Mouse (Mus musculus): ENCODE measurements around the gene Tubgcp6. TPM values are rescaled to one million over a fixed set of nuclear protein-coding genes. Genes with fewer than 3 reads are reported as not detected.
A peak's percentile ranks its signal among the peaks of the same experiment; 100 is the strongest.

Tubgcp6 gene
- polyA plus RNA-seq, 1 experiment from 2014 or later: 12.7 TPM

GRCm38 (mm10) chr15:89149271-89150040 lies 26.5 kb upstream of the Tubgcp6 start, which contains the start of gene Mapk11:
TSS of gene Mapk11 (minus strand) at chr15:89149628.
- H3K36me3 ChIP-seq: peaks cover 12% of the 10 kb centered on the region
- H3K9me3 ChIP-seq: no peaks in the 10 kb centered on the region
- under 1% methylated on average over 51 of the region's 61 CpGs for WGBS
- 0 out of 2 replicates have a peak within 1 kb of the TSS, but pooled peaks have one; percentile 18 for H3K27ac ChIP-seq
- peak within 1 kb of the TSS; percentile 97 for H3K4me2 ChIP-seq
- H3K4me1 ChIP-seq: peaks cover 28% of the 10 kb centered on the region
- peak within 1 kb of the TSS; percentile 41 for H3K9ac ChIP-seq
- peak within 1 kb of the TSS; percentile 66 for H3K4me3 ChIP-seq
- H3K27me3 ChIP-seq: peaks cover 39% of the 10 kb centered on the region
- peak; percentile 52 for ATAC-seq (ENCODE audit: insufficient number of reproducible peaks, low FRiP score, low TSS enrichment, low read depth)

GRCm38 (mm10) chr15:89148496-89149270 lies 25.8 kb upstream of the Tubgcp6 start:
- H3K4me2 ChIP-seq: peak overlapping the region; percentile 97
- H3K27ac ChIP-seq: no peak overlapping the region
- H3K9me3 ChIP-seq: no peaks in the 10 kb centered on the region
- peaks cover 5% of the 10 kb centered on the region for H3K36me3 ChIP-seq
- peak overlapping the region; percentile 41 for H3K9ac ChIP-seq
- H3K4me1 ChIP-seq: peaks cover 28% of the 10 kb centered on the region
- peak overlapping the region; percentile 66 for H3K4me3 ChIP-seq
- H3K27me3 ChIP-seq: peaks cover 39% of the 10 kb centered on the region
- 6% methylated on average over 25 of the region's 25 CpGs for WGBS
- ATAC-seq (ENCODE audit: insufficient number of reproducible peaks, low FRiP score, low TSS enrichment, low read depth): no peak

- WGBS: 51% methylated on average over 4 of the region's 4 CpGs
- H3K27me3 ChIP-seq: peaks cover 39% of the 10 kb centered on the region
- no peak overlapping the region for H3K9ac ChIP-seq
- ATAC-seq (ENCODE audit: insufficient number of reproducible peaks, low FRiP score, low TSS enrichment, low read depth): no peak
- peaks cover 28% of the 10 kb centered on the region for H3K4me1 ChIP-seq
- peak overlapping the region; percentile 55; the same call in 1 of the 2 replicates for H3K4me2 ChIP-seq
- no peak overlapping the region for H3K4me3 ChIP-seq
- no peaks in the 10 kb centered on the region for H3K36me3 ChIP-seq
- H3K27ac ChIP-seq: no peak overlapping the region
- H3K9me3 ChIP-seq: no peaks in the 10 kb centered on the region
Measured at GRCm38 (mm10) chr15:89147895-89148294, 25.0 kb upstream of the Tubgcp6 start.

- no peaks in the 10 kb centered on the region for H3K36me3 ChIP-seq
- ATAC-seq (ENCODE audit: insufficient number of reproducible peaks, low FRiP score, low TSS enrichment, low read depth): no peak
- no peaks in the 10 kb centered on the region for H3K9me3 ChIP-seq
- no peak overlapping the region for H3K9ac ChIP-seq
- peak overlapping the region; percentile 55 for H3K4me2 ChIP-seq
- peaks cover 39% of the 10 kb centered on the region for H3K27me3 ChIP-seq
- peaks cover 28% of the 10 kb centered on the region for H3K4me1 ChIP-seq
- no peak overlapping the region for H3K4me3 ChIP-seq
- 23% methylated on average over 10 of the region's 10 CpGs for WGBS
- H3K27ac ChIP-seq: no peak overlapping the region
Measured at GRCm38 (mm10) chr15:89147456-89147855, 24.5 kb upstream of the Tubgcp6 start.

- Histone ChIP-seq H3K27ac (no peak overlapping the region), H3K9ac (no peak overlapping the region), H3K4me2 (peak overlapping the region; percentile 55), H3K9me3 (no peaks in the 10 kb centered on the region), H3K36me3 (no peaks in the 10 kb centered on the region), H3K27me3 (peaks cover 39% of the 10 kb centered on the region), H3K4me3 (peak overlapping the region; percentile 33), H3K4me1 (peaks cover 28% of the 10 kb centered on the region)
- ATAC-seq (ENCODE audit: insufficient number of reproducible peaks, low FRiP score, low TSS enrichment, low read depth): no peak
- WGBS: 4% methylated on average over 15 of the region's 16 CpGs
Measured at GRCm38 (mm10) chr15:89147024-89147423, 24.1 kb upstream of the Tubgcp6 start.

GRCm38 (mm10) chr15:89146537-89146936 lies 23.6 kb upstream of the Tubgcp6 start:
- WGBS: 3% methylated on average over 27 of the region's 27 CpGs
- peak overlapping the region; percentile 55 for H3K4me2 ChIP-seq
- no peak overlapping the region for H3K27ac ChIP-seq
- H3K36me3 ChIP-seq: no peaks in the 10 kb centered on the region
- no peak overlapping the region for H3K9ac ChIP-seq
- no peak for ATAC-seq (ENCODE audit: insufficient number of reproducible peaks, low FRiP score, low TSS enrichment, low read depth)
- H3K9me3 ChIP-seq: no peaks in the 10 kb centered on the region
- H3K4me3 ChIP-seq: peak overlapping the region; percentile 33
- peaks cover 29% of the 10 kb centered on the region for H3K4me1 ChIP-seq
- H3K27me3 ChIP-seq: peaks cover 44% of the 10 kb centered on the region

- peaks cover 36% of the 10 kb centered on the region for H3K4me1 ChIP-seq
- peak overlapping the region; percentile 33; the same call in 1 of the 2 replicates for H3K4me3 ChIP-seq
- no peaks in the 10 kb centered on the region for H3K9me3 ChIP-seq
- H3K4me2 ChIP-seq: no peak overlapping the region; the same call in 1 of the 2 replicates
- peaks cover 50% of the 10 kb centered on the region for H3K27me3 ChIP-seq
- whole genome bisulfite sequencing: 68% methylated on average over 24 of the region's 24 CpGs
- H3K9ac ChIP-seq: no peak overlapping the region
- H3K36me3 ChIP-seq: no peaks in the 10 kb centered on the region
- no peak overlapping the region for H3K27ac ChIP-seq
- ATAC-seq (ENCODE audit: insufficient number of reproducible peaks, low FRiP score, low TSS enrichment, low read depth): no peak
Measured at GRCm38 (mm10) chr15:89145813-89146350, 23.0 kb upstream of the Tubgcp6 start.

- Histone ChIP-seq H3K27ac (no peak overlapping the region), H3K4me3 (no peak overlapping the region), H3K4me1 (peaks cover 41% of the 10 kb centered on the region), H3K9ac (no peak overlapping the region), H3K36me3 (no peaks in the 10 kb centered on the region), H3K4me2 (no peak overlapping the region), H3K27me3 (peaks cover 60% of the 10 kb centered on the region), H3K9me3 (no peaks in the 10 kb centered on the region)
- 78% methylated on average over 11 of the region's 11 CpGs for WGBS
- no peak for ATAC-seq (ENCODE audit: insufficient number of reproducible peaks, low FRiP score, low TSS enrichment, low read depth)
Measured at GRCm38 (mm10) chr15:89144965-89145364, 22.1 kb upstream of the Tubgcp6 start.

- H3K27me3 ChIP-seq: peaks cover 63% of the 10 kb centered on the region
- H3K4me3 ChIP-seq: no peak overlapping the region
- 76% methylated on average over 2 of the region's 2 CpGs for WGBS
- H3K4me1 ChIP-seq: peaks cover 36% of the 10 kb centered on the region
- H3K36me3 ChIP-seq: no peaks in the 10 kb centered on the region
- no peaks in the 10 kb centered on the region for H3K9me3 ChIP-seq
- ATAC-seq (ENCODE audit: insufficient number of reproducible peaks, low FRiP score, low TSS enrichment, low read depth): no peak
- no peak overlapping the region for H3K27ac ChIP-seq
- H3K9ac ChIP-seq: no peak overlapping the region
- no peak overlapping the region for H3K4me2 ChIP-seq
Measured at GRCm38 (mm10) chr15:89143134-89143533, 20.2 kb upstream of the Tubgcp6 start.

- no peak overlapping the region for H3K4me3 ChIP-seq
- peaks cover 57% of the 10 kb centered on the region for H3K27me3 ChIP-seq
- no peaks in the 10 kb centered on the region for H3K36me3 ChIP-seq
- no peak overlapping the region for H3K9ac ChIP-seq
- no peaks in the 10 kb centered on the region for H3K9me3 ChIP-seq
- no peak overlapping the region for H3K4me2 ChIP-seq
- peaks cover 30% of the 10 kb centered on the region for H3K4me1 ChIP-seq
- WGBS: 53% methylated on average over 4 of the region's 4 CpGs
- H3K27ac ChIP-seq: no peak overlapping the region
- no peak for ATAC-seq (ENCODE audit: insufficient number of reproducible peaks, low FRiP score, low TSS enrichment, low read depth)
Measured at GRCm38 (mm10) chr15:89141905-89142304, 19.0 kb upstream of the Tubgcp6 start.

GRCm38 (mm10) chr15:89141443-89141842 lies 18.5 kb upstream of the Tubgcp6 start:
- H3K4me2 ChIP-seq: no peak overlapping the region
- peaks cover 26% of the 10 kb centered on the region for H3K4me1 ChIP-seq
- H3K27me3 ChIP-seq: peaks cover 53% of the 10 kb centered on the region
- H3K27ac ChIP-seq: no peak overlapping the region
- H3K9ac ChIP-seq: no peak overlapping the region
- no peaks in the 10 kb centered on the region for H3K36me3 ChIP-seq
- ATAC-seq (ENCODE audit: insufficient number of reproducible peaks, low FRiP score, low TSS enrichment, low read depth): no peak
- WGBS: 17% methylated on average over 5 of the region's 5 CpGs
- no peaks in the 10 kb centered on the region for H3K9me3 ChIP-seq
- H3K4me3 ChIP-seq: no peak overlapping the region
